Mouse (Mus musculus) limb, embryonic 11.5 days (tissue): ENCODE measurements around the gene Mtf1. TPM values are rescaled to one million over a fixed set of nuclear protein-coding genes. Genes with fewer than 3 reads are reported as not detected.

Source experiments
- polyA plus RNA-seq: library from polyadenylated mRNA; unstranded; fragments of >200 nt; fragmentation: Nextera tagmentation; extraction: Ambion mirVana; gene quantifications from 2 replicates; pipeline ENCODE4 v1.2.1, GENCODE M21; 2014

Mtf1 gene
- polyA plus RNA-seq, 1 experiment from 2014 or later, result 14.1 TPM

Other genes starting within 250 kb of the Mtf1 start
- gene 3100002H09Rik, start 191.3 kb upstream of the Mtf1 start, polyA plus RNA-seq, result not detected in 2 replicates
- gene Pou3f1, start 145.3 kb upstream of the Mtf1 start, polyA plus RNA-seq, result 0.27 and 0.60 TPM in 2 replicates
- gene Utp11, start 108.5 kb upstream of the Mtf1 start, polyA plus RNA-seq, result 78.9 TPM in 2 replicates
- 11.5 and 11.6 TPM in 2 replicates for gene Fhl3, start 101.4 kb upstream of the Mtf1 start, polyA plus RNA-seq
- gene Sf3a3, start 87.3 kb upstream of the Mtf1 start, polyA plus RNA-seq, result 250 and 252 TPM in 2 replicates
- 22.3 and 26.1 TPM in 2 replicates for gene Inpp5b, start 60.3 kb upstream of the Mtf1 start, polyA plus RNA-seq
- 46.8 and 47.3 TPM in 2 replicates for gene Yrdc, start 48.6 kb downstream of the Mtf1 start, polyA plus RNA-seq
- 46.6 and 47.5 TPM in 2 replicates for gene 1110065P20Rik, start 49.1 kb downstream of the Mtf1 start, polyA plus RNA-seq
- 0.43 and 0.81 TPM in 2 replicates for gene Maneal, start 60.1 kb downstream of the Mtf1 start, polyA plus RNA-seq
- gene Epha10, start 78.8 kb downstream of the Mtf1 start, polyA plus RNA-seq, result 0.10 and 0.17 TPM in 2 replicates
- gene 9930104L06Rik, start 134.9 kb downstream of the Mtf1 start, polyA plus RNA-seq, result 4.9 and 5.1 TPM in 2 replicates
- gene Cdca8, start 137.2 kb downstream of the Mtf1 start, polyA plus RNA-seq, result 210 and 223 TPM in 2 replicates
- gene Rspo1, start 184.3 kb downstream of the Mtf1 start, polyA plus RNA-seq, result 3.1 and 5.1 TPM in 2 replicates
- gene Gnl2, start 214.5 kb downstream of the Mtf1 start, polyA plus RNA-seq, result 85.8 and 91.5 TPM in 2 replicates